In genomic region chr1:132530631-132531191, GRCm38 (mm10) we compare ENCODE assay signal across 11 mouse cellular contexts. TPM values are rescaled to one million over a fixed set of nuclear protein-coding genes. Genes with fewer than 3 reads are reported as not detected.
DNase-seq lines count a peak whose midpoint lies in the region; ATAC-seq and TF ChIP-seq lines count a peak whose summit lies in the region.
"Had no signal": no experiment of that assay in that cellular context is flagged by ENCODE, and none has a peak within 500 bp of the region (broad histone marks: within the 10 kb centered on the region; RNA-seq: fewer than 3 reads in every experiment).

No protein-coding gene starts in this region.

- no peak overlapping the region for H3K9ac ChIP-seq in embryonic facial prominence, embryonic 15.5 days
- no peak overlapping the region for H3K9ac ChIP-seq in hindbrain, postnatal 0 days (replicated peaks; ENCODE audit: low read length)
- no peak overlapping the region for H3K9ac ChIP-seq in neural tube, embryonic 14.5 days (replicated peaks; ENCODE audit: low read depth, low read length)
- H3K9ac ChIP-seq: lung, embryonic 15.5 days had no signal

- no peak overlapping the region for H3K4me3 ChIP-seq in heart, embryonic 10.5 days
- H3K4me3 ChIP-seq in embryonic facial prominence, embryonic 15.5 days (replicated peaks), result no peak overlapping the region
- no peak overlapping the region for H3K4me3 ChIP-seq in hindbrain, postnatal 0 days (ENCODE audit: low read length)
- H3K4me3 ChIP-seq in neural tube, embryonic 14.5 days (ENCODE audit: low read depth, low read length), result no peak overlapping the region
- H3K4me3 ChIP-seq: lung, embryonic 15.5 days had no signal

- H3K4me1 ChIP-seq in heart, embryonic 10.5 days, result peaks cover 28% of the 10 kb centered on the region
- peaks cover 32% of the 10 kb centered on the region for H3K4me1 ChIP-seq in embryonic facial prominence, embryonic 15.5 days
- 0 out of 2 replicates have a peak, but pooled peaks cover 3% of the 10 kb centered on the region for H3K4me1 ChIP-seq in hindbrain, postnatal 0 days (ENCODE audit: insufficient read depth, low read length)
- peaks cover 35% of the 10 kb centered on the region for H3K4me1 ChIP-seq in neural tube, embryonic 14.5 days (ENCODE audit: control insufficient read depth, insufficient read depth, low read length)

- DNase-seq in heart, embryonic 10.5 days (ENCODE audit: low spot score), result no peak
- no peak for DNase-seq in heart, adult 11 months
- peak; percentile 57 for DNase-seq in hindbrain, postnatal 0 days (ENCODE audit: low spot score)
- no peak for DNase-seq in ovary, postnatal 36 days (ENCODE audit: low spot score)
- DNase-seq in right cerebral cortex, postnatal 25 days, result no peak
- no peak for DNase-seq in frontal cortex, postnatal 25 days (ENCODE audit: low spot score in 2 of 2)
- DNase-seq: gastrocnemius, postnatal 25 days; layer of hippocampus, postnatal 36 days had no signal

- no peaks in the 10 kb centered on the region for H3K9me3 ChIP-seq in heart, embryonic 10.5 days
- H3K9me3 ChIP-seq in embryonic facial prominence, embryonic 15.5 days (replicated peaks), result no peaks in the 10 kb centered on the region
- H3K9me3 ChIP-seq in hindbrain, postnatal 0 days (ENCODE audit: low read length), result no peaks in the 10 kb centered on the region
- no peaks in the 10 kb centered on the region for H3K9me3 ChIP-seq in neural tube, embryonic 14.5 days (ENCODE audit: control insufficient read depth, low read length)
- H3K9me3 ChIP-seq: lung, embryonic 15.5 days had no signal

- peak; percentile 61 for ATAC-seq in embryonic facial prominence, embryonic 15.5 days (ENCODE audit: insufficient number of reproducible peaks, low FRiP score, low TSS enrichment, low read depth)
- peak; percentile 35 for ATAC-seq in hindbrain, postnatal 0 days
- peak; percentile 57 for ATAC-seq in neural tube, embryonic 14.5 days (ENCODE audit: low read depth)

- H3K36me3 ChIP-seq in heart, embryonic 10.5 days, result no peaks in the 10 kb centered on the region
- no peaks in the 10 kb centered on the region for H3K36me3 ChIP-seq in embryonic facial prominence, embryonic 15.5 days
- H3K36me3 ChIP-seq in hindbrain, postnatal 0 days (ENCODE audit: insufficient read depth, low read length), result 0 out of 2 replicates have a peak, but pooled peaks cover 4% of the 10 kb centered on the region
- H3K36me3 ChIP-seq in neural tube, embryonic 14.5 days (ENCODE audit: control insufficient read depth, insufficient read depth, low read length), result no peaks in the 10 kb centered on the region; the same call in 1 of the 2 replicates
- H3K36me3 ChIP-seq: lung, embryonic 15.5 days had no signal

- peaks cover 75% of the 10 kb centered on the region for H3K27me3 ChIP-seq in heart, embryonic 10.5 days (ENCODE audit: insufficient read depth, poor library complexity, severe bottlenecking)
- H3K27me3 ChIP-seq in embryonic facial prominence, embryonic 15.5 days, result peaks cover 9% of the 10 kb centered on the region
- no peaks in the 10 kb centered on the region for H3K27me3 ChIP-seq in hindbrain, postnatal 0 days (ENCODE audit: insufficient read depth, low read length)
- H3K27me3 ChIP-seq in neural tube, embryonic 14.5 days (ENCODE audit: control insufficient read depth, insufficient read depth, low read length), result no peaks in the 10 kb centered on the region

- no peak overlapping the region for H3K4me2 ChIP-seq in embryonic facial prominence, embryonic 15.5 days (replicated peaks)
- no peak overlapping the region for H3K4me2 ChIP-seq in hindbrain, postnatal 0 days (ENCODE audit: low read depth, low read length)
- H3K4me2 ChIP-seq in neural tube, embryonic 14.5 days (ENCODE audit: low read depth, low read length), result no peak overlapping the region
- H3K4me2 ChIP-seq: lung, embryonic 15.5 days had no signal

- WGBS in heart, embryonic 10.5 days, result 6% methylated on average over 5 of the region's 5 CpGs
- 5% methylated on average over 5 of the region's 5 CpGs for WGBS in embryonic facial prominence, embryonic 15.5 days
- WGBS in hindbrain, postnatal 0 days, result 6% methylated on average over 5 of the region's 5 CpGs
- WGBS in neural tube, embryonic 14.5 days, result 6% methylated on average over 5 of the region's 5 CpGs

- TF ChIP-seq CTCF in hindbrain, postnatal 0 days (IDR thresholded peaks at IDR 0.05; ENCODE audit: low read depth), result no peak

- 0 out of 2 replicates have a peak overlapping the region, but pooled peaks have one; percentile 22 for H3K27ac ChIP-seq in heart, embryonic 10.5 days
- no peak overlapping the region for H3K27ac ChIP-seq in embryonic facial prominence, embryonic 15.5 days (replicated peaks)
- no peak overlapping the region for H3K27ac ChIP-seq in hindbrain, postnatal 0 days
- H3K27ac ChIP-seq in neural tube, embryonic 14.5 days (ENCODE audit: low read depth, low read length), result peak overlapping the region; percentile 46
- H3K27ac ChIP-seq: lung, embryonic 15.5 days had no signal

RNA-seq across cellular contexts. Expression of gene Cntn2, which starts 12.3 kb away (rescaled TPM):
- 0.14 and 0.67 TPM in 2 replicates for polyA plus RNA-seq in heart, embryonic 10.5 days (2016; fragmentation: Nextera tagmentation; extraction: Ambion mirVana)
- polyA plus RNA-seq in embryonic facial prominence, embryonic 15.5 days (2015; fragmentation: Nextera tagmentation; extraction: Ambion mirVana), result 1.4 and 1.5 TPM in 2 replicates
- total RNA-seq in hindbrain, postnatal 0 days (2014; rRNA removed), result 67.6 and 84.0 TPM in 2 replicates
- polyA plus RNA-seq in hindbrain, postnatal 0 days (2015; fragmentation: Nextera tagmentation; extraction: Ambion mirVana), result 17.7 and 19.2 TPM in 2 replicates
- 18.5 and 43.6 TPM in 2 replicates for polyA plus RNA-seq in neural tube, embryonic 14.5 days (2014; fragmentation: Nextera tagmentation; extraction: Ambion mirVana)

RNA-seq across cellular contexts. Expression of gene Tmem81, which starts 24.7 kb away (rescaled TPM):
- 1.2 and 1.3 TPM in 2 replicates for polyA plus RNA-seq in heart, embryonic 10.5 days (2016; fragmentation: Nextera tagmentation; extraction: Ambion mirVana)
- polyA plus RNA-seq in embryonic facial prominence, embryonic 15.5 days (2015; fragmentation: Nextera tagmentation; extraction: Ambion mirVana), result 1.9 and 2.0 TPM in 2 replicates
- 2.8 and 3.0 TPM in 2 replicates for total RNA-seq in hindbrain, postnatal 0 days (2014; rRNA removed)
- 0.74 and 0.78 TPM in 2 replicates for polyA plus RNA-seq in hindbrain, postnatal 0 days (2015; fragmentation: Nextera tagmentation; extraction: Ambion mirVana)
- 0.60 and 1.3 TPM in 2 replicates for polyA plus RNA-seq in neural tube, embryonic 14.5 days (2014; fragmentation: Nextera tagmentation; extraction: Ambion mirVana)

RNA-seq across cellular contexts. Expression of gene Rbbp5, which starts 53.5 kb away (rescaled TPM):
- 33.2 and 43.6 TPM in 2 replicates for polyA plus RNA-seq in heart, embryonic 10.5 days (2016; fragmentation: Nextera tagmentation; extraction: Ambion mirVana)
- polyA plus RNA-seq in embryonic facial prominence, embryonic 15.5 days (2015; fragmentation: Nextera tagmentation; extraction: Ambion mirVana), result 40.5 and 41.6 TPM in 2 replicates
- 22.4 and 27.7 TPM in 2 replicates for total RNA-seq in hindbrain, postnatal 0 days (2014; rRNA removed)
- 23.8 and 24.2 TPM in 2 replicates for polyA plus RNA-seq in hindbrain, postnatal 0 days (2015; fragmentation: Nextera tagmentation; extraction: Ambion mirVana)
- polyA plus RNA-seq in neural tube, embryonic 14.5 days (2014; fragmentation: Nextera tagmentation; extraction: Ambion mirVana), result 41.9 and 52.7 TPM in 2 replicates

Comparison
In these comparisons a context has a peak if more than half of its experiments do, and no peak if none do; other contexts are left out.
1. H3K27ac ChIP-seq: peak in heart, embryonic 10.5 days (single experiment) and neural tube, embryonic 14.5 days (single experiment); none in embryonic facial prominence, embryonic 15.5 days (single experiment) and hindbrain, postnatal 0 days (single experiment).
2. Peak in every context shown above with its lines, with median percentiles within 50 percentile points of each other: ATAC-seq.